Mouse (Mus musculus) forebrain, embryonic 11.5 days (tissue): Measurements from ENCODE around the gene Dio3. TPM values are rescaled to one million over a fixed set of nuclear protein-coding genes. Genes with fewer than 3 reads are reported as not detected.

Experiments
- ATAC-seq: fragments of 200-750 bp; cut with Nextera tagmentation; replicated peaks from 2 replicates; pipeline ENCODE4 v1.8.0; 2017; ENCODE audit warnings: moderate TSS enrichment; ENCODE audit not compliant: low FRiP score
- DNase-seq: peaks from one replicate; pipeline ENCODE4 v3.0.0-alpha.2; 2017; ENCODE audit warnings: low spot score
- H3K27ac ChIP-seq: fragments of 300-500 bp; sonication (generic); 2 replicates; pipeline ENCODE4 v1.5.1; 2014; ENCODE audit warnings: low read depth, low read length
- H3K27me3 ChIP-seq: fragments of 300-500 bp; sonication (generic); 2 replicates; pipeline ENCODE4 v1.6.1; 2014; ENCODE audit warnings: mild to moderate bottlenecking, low read length, mixed read lengths; ENCODE audit not compliant: control insufficient read depth, insufficient read depth
- H3K36me3 ChIP-seq: fragments of 300-500 bp; sonication (generic); 2 replicates; pipeline ENCODE4 v1.6.1; 2014; ENCODE audit warnings: mild to moderate bottlenecking, low read length, moderate library complexity, mixed read lengths; ENCODE audit not compliant: control insufficient read depth, insufficient read depth
- H3K4me1 ChIP-seq: fragments of 300-500 bp; sonication (generic); replicated peaks from 2 replicates; pipeline ENCODE4 v1.6.1; 2014; ENCODE audit warnings: low read length, mixed read lengths; ENCODE audit not compliant: control insufficient read depth, insufficient read depth
- H3K4me2 ChIP-seq: fragments of 300-500 bp; sonication (generic); 2 replicates; pipeline ENCODE4 v1.6.1; 2014; ENCODE audit warnings: low read depth, mild to moderate bottlenecking, low read length, moderate library complexity, mixed read lengths; ENCODE audit not compliant: severe bottlenecking
- H3K4me3 ChIP-seq: fragments of 300-500 bp; sonication (generic); 2 replicates; pipeline ENCODE4 v1.5.1; 2014; ENCODE audit warnings: low read depth, low read length
- H3K9ac ChIP-seq: fragments of 300-500 bp; sonication (generic); 2 replicates; pipeline ENCODE4 v1.6.1; 2014; ENCODE audit warnings: low read length
- H3K9me3 ChIP-seq: fragments of 300-500 bp; sonication (generic); 2 replicates; pipeline ENCODE4 v1.6.1; 2016; ENCODE audit warnings: low read length, mixed read lengths; ENCODE audit not compliant: control insufficient read depth
- WGBS: fragments of 180-500 bp; shearing (Covaris S2); extraction: QIAGEN DNeasy Blood & Tissue Kit; methylation state at CpG from one replicate; pipeline ENCODE4 v1.1.7; 2014; 5-methylcytosine and 5-hydroxymethylcytosine counted together
- microRNA-seq: library from miRNA; unstranded; fragments of <30 nt; microRNA quantifications from one replicate; pipeline ENCODE4, GENCODE M21; 2016; ENCODE audit not compliant: insufficient number of aligned reads
- polyA plus RNA-seq: library from polyadenylated mRNA; unstranded; fragments of >200 nt; fragmentation: Nextera tagmentation; extraction: Ambion mirVana; gene quantifications from 2 replicates; pipeline ENCODE4 v1.2.1, GENCODE M21; 2014

The Dio3 gene
- polyA plus RNA-seq, 1 experiment from 2014 or later, result 0.32 TPM

- no peak for DNase-seq
- Histone ChIP-seq H3K4me3 (no peak overlapping the region), H3K36me3 (no peaks in the 10 kb centered on the region), H3K27ac (no peak overlapping the region), H3K4me1 (peaks cover 15% of the 10 kb centered on the region), H3K9me3 (no peaks in the 10 kb centered on the region), H3K4me2 (no peak overlapping the region), H3K27me3 (peaks cover 88% of the 10 kb centered on the region), H3K9ac (no peak overlapping the region)
- ATAC-seq, result no peak
- WGBS, result under 1% methylated on average over 22 of the region's 22 CpGs
Observed at GRCm38 (mm10) chr12:110280373-110280772, 1.5 kb downstream of the Dio3 start.

DNA sequence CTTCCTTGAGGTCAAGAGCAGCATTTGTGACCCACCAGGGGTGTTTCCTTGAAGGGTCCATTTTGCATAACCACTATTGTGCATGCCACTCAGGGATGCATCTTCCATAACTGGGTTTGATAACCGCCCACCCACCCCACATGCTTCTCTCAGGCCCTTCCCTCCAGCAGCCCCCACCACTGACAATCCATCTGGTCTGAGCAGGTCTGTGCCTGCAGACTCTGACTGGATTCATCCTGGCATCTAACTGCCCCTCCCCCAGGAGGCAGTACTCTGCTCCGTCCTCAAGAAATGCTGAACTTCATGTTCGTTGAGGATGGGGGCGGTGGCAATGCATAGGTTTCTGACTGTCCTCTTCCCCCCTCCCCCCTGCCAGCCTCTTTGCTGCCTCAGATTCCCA is 4.9 kb downstream of the Dio3 start:
- H3K9ac ChIP-seq, result no peak overlapping the region
- no peak overlapping the region for H3K4me3 ChIP-seq
- H3K4me2 ChIP-seq, result no peak overlapping the region
- ATAC-seq, result no peak
- DNase-seq, result no peak
- WGBS, result 14% methylated on average over 4 of the region's 4 CpGs
- no peaks in the 10 kb centered on the region for H3K36me3 ChIP-seq
- no peaks in the 10 kb centered on the region for H3K9me3 ChIP-seq
- peaks cover 5% of the 10 kb centered on the region; the same call in 1 of the 2 replicates for H3K4me1 ChIP-seq
- H3K27ac ChIP-seq, result no peak overlapping the region
- peaks cover 55% of the 10 kb centered on the region for H3K27me3 ChIP-seq

DNA sequence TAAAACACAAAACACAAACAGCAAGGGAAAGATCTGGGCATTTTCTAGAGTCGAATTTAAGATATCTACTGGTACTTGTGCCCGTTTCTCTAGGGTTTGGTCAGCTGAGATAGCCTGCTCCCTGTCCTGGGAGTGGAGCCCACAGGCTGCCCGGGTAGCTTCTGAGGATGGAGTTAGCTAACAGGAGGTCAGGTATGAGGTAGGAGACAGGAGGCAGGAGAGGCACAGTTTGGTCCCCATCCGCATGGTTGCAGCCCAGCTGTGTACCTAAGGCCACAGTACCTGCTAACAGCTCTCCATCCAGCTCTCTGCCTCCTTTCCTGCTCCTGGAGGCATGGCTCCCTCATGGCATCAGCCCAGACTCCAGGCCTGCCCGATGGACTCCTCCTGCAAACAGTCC is 13.9 kb downstream of the Dio3 start:
- 90% methylated on average over 5 of the region's 5 CpGs for WGBS
- H3K9ac ChIP-seq, result no peak overlapping the region
- H3K36me3 ChIP-seq, result no peaks in the 10 kb centered on the region
- H3K4me2 ChIP-seq, result no peak overlapping the region
- no peak for ATAC-seq
- H3K4me3 ChIP-seq, result no peak overlapping the region
- no peaks in the 10 kb centered on the region for H3K9me3 ChIP-seq
- H3K27ac ChIP-seq, result no peak overlapping the region
- H3K4me1 ChIP-seq, result no peaks in the 10 kb centered on the region
- peak; percentile 35 for DNase-seq
- no peaks in the 10 kb centered on the region for H3K27me3 ChIP-seq

DNA sequence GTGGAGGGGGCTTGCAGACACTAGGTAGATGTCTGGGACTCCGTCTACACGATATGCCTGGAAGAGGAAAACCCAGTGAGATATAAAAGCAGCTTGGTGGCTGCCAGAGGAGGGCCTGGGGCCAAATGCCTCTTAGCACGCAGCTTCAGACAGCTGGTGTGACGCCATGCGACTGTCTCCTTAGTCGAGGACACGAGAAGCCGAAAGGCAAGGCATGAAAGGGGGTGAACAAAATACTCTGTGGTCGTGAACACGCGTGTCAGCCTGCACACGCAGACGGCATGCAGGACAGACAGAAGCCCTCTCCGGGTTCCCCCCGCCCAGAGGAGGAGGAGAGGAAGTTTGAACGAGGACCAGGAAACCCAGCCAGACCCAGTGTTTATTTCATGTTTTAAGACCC is 16.0 kb downstream of the Dio3 start:
- WGBS, result 80% methylated on average over 16 of the region's 16 CpGs
- no peak overlapping the region for H3K27ac ChIP-seq
- DNase-seq, result peak; percentile 44

GRCm38 (mm10) chr12:110298653-110299052 is 19.8 kb downstream of the Dio3 start:
- peak; percentile 59 for DNase-seq
- H3K4me3 ChIP-seq, result no peak overlapping the region
- 64% methylated on average over 11 of the region's 11 CpGs for whole genome bisulfite sequencing

More for the DNA sequence above, 16.0 kb downstream of the Dio3 start:
- no peaks in the 10 kb centered on the region for H3K36me3 ChIP-seq
- no peaks in the 10 kb centered on the region for H3K27me3 ChIP-seq
- H3K4me1 ChIP-seq, result no peaks in the 10 kb centered on the region
- no peak for ATAC-seq
- no peak overlapping the region for H3K9ac ChIP-seq
- H3K4me3 ChIP-seq, result no peak overlapping the region
- no peak overlapping the region for H3K4me2 ChIP-seq
- H3K9me3 ChIP-seq, result no peaks in the 10 kb centered on the region

DNA sequence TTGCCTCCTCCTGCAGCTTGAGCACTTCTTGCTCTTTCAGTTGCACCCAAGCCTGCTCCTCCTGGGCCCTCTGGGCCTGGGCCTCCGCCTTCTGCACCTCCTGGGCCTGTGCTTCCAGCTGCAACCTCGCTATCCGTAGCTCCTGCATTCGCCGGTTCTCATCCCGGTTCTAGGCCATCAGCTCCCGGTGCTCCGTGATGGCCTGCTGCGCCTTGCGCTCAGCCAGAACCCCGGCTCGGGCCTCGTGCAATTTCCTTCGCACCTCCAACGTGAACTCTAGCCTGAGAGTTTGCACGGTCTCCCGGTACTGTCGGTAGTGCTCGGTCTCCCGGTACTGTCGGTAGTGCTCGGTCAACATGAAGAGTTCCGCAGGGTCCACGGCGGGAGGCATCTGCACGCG is 40.8 kb downstream of the Dio3 start:
- no peaks in the 10 kb centered on the region for H3K36me3 ChIP-seq
- no peak overlapping the region for H3K27ac ChIP-seq
- H3K4me1 ChIP-seq, result no peaks in the 10 kb centered on the region
- H3K27me3 ChIP-seq, result no peaks in the 10 kb centered on the region
- no peak overlapping the region for H3K9ac ChIP-seq
- 92% methylated on average over 27 of the region's 27 CpGs for WGBS
- DNase-seq (no peak), ATAC-seq (no peak)
- no peak overlapping the region for H3K4me3 ChIP-seq
- H3K9me3 ChIP-seq, result no peaks in the 10 kb centered on the region; the same call in 1 of the 2 replicates
- no peak overlapping the region for H3K4me2 ChIP-seq

More at GRCm38 (mm10) chr12:110298653-110299052, 19.8 kb downstream of the Dio3 start:
- Histone ChIP-seq H3K9me3 (no peaks in the 10 kb centered on the region), H3K36me3 (no peaks in the 10 kb centered on the region), H3K9ac (no peak overlapping the region), H3K27ac (no peak overlapping the region), H3K4me2 (no peak overlapping the region), H3K27me3 (no peaks in the 10 kb centered on the region), H3K4me1 (no peaks in the 10 kb centered on the region)
- no peak for ATAC-seq

Small RNA genes lying within 50 kb of the gene (microRNA-seq; reads per million reads assigned to microRNA genes)
- 29.5 reads per million, percentile 19 among the genes with 10 or more reads in this experiment for gene Mir1247

Other genes starting within 250 kb of the Dio3 start
- 163 TPM in 2 replicates for gene Ppp2r5c, start 168.1 kb downstream of the Dio3 start, polyA plus RNA-seq